Comparison of ENCODE assay signal across 8 mouse cellular contexts in genomic region chr11:118573569-118573968, GRCm38 (mm10).
DNase-seq lines count a peak whose midpoint lies in the region; ATAC-seq lines count a peak whose summit lies in the region.
"Had no signal": no experiment of that assay in that cellular context is flagged by ENCODE, and none has a peak within 500 bp of the region (broad histone marks: within the 10 kb centered on the region; RNA-seq: fewer than 3 reads in every experiment).

No protein-coding gene starts in this region.

- peaks cover 37% of the 10 kb centered on the region for H3K4me1 ChIP-seq in midbrain, embryonic 10.5 days
- H3K4me1 ChIP-seq in midbrain, embryonic 16.5 days (ENCODE audit: control insufficient read depth, insufficient read depth, low read length) = peaks cover 30% of the 10 kb centered on the region
- no peaks in the 10 kb centered on the region for H3K4me1 ChIP-seq in limb, embryonic 11.5 days (ENCODE audit: control insufficient read depth, insufficient read depth, low read length)

- H3K4me2 ChIP-seq in midbrain, embryonic 16.5 days (ENCODE audit: low read length) = no peak overlapping the region
- H3K4me2 ChIP-seq in limb, embryonic 11.5 days (ENCODE audit: low read depth, severe bottlenecking) = no peak overlapping the region
- H3K4me2 ChIP-seq: midbrain, embryonic 12.5 days had no signal

- no peaks in the 10 kb centered on the region for H3K9me3 ChIP-seq in midbrain, embryonic 10.5 days (replicated peaks)
- no peaks in the 10 kb centered on the region for H3K9me3 ChIP-seq in midbrain, embryonic 16.5 days (replicated peaks; ENCODE audit: control insufficient read depth, low read length, poor library complexity, severe bottlenecking)
- no peaks in the 10 kb centered on the region for H3K9me3 ChIP-seq in limb, embryonic 11.5 days (ENCODE audit: control insufficient read depth, low read length)
- H3K9me3 ChIP-seq: midbrain, embryonic 12.5 days had no signal

- no peak overlapping the region for H3K27ac ChIP-seq in midbrain, embryonic 10.5 days (replicated peaks)
- H3K27ac ChIP-seq in midbrain, embryonic 16.5 days (ENCODE audit: low read length) = no peak overlapping the region
- no peak overlapping the region for H3K27ac ChIP-seq in limb, embryonic 11.5 days (replicated peaks; ENCODE audit: low read depth, low read length)
- H3K27ac ChIP-seq: midbrain, embryonic 12.5 days had no signal

- 2% methylated on average over 3 of the region's 3 CpGs for WGBS in midbrain, embryonic 10.5 days
- WGBS in midbrain, embryonic 16.5 days = 0% methylated on average over 3 of the region's 3 CpGs
- 0% methylated on average over 3 of the region's 3 CpGs for WGBS in limb, embryonic 11.5 days

- H3K36me3 ChIP-seq in midbrain, embryonic 10.5 days = no peaks in the 10 kb centered on the region
- no peaks in the 10 kb centered on the region for H3K36me3 ChIP-seq in midbrain, embryonic 16.5 days (ENCODE audit: control insufficient read depth, insufficient read depth, low read length)
- no peaks in the 10 kb centered on the region for H3K36me3 ChIP-seq in limb, embryonic 11.5 days (ENCODE audit: control insufficient read depth, insufficient read depth, low read length)
- H3K36me3 ChIP-seq: midbrain, embryonic 12.5 days had no signal

- no peak overlapping the region for H3K9ac ChIP-seq in midbrain, embryonic 16.5 days (ENCODE audit: low read depth, low read length)
- no peak overlapping the region for H3K9ac ChIP-seq in limb, embryonic 11.5 days (ENCODE audit: low read length)
- H3K9ac ChIP-seq: midbrain, embryonic 12.5 days had no signal

- DNase-seq in midbrain, embryonic 10.5 days (ENCODE audit: low spot score) = peak; percentile 80
- DNase-seq in ZHBTc4 (ENCODE audit: low read depth, low spot score) = peak; percentile 71
- DNase-seq in cerebellum, postnatal 10 days = peak; percentile 91 to 94
- peak; percentile 49 to 61 for DNase-seq in frontal cortex, postnatal 36 days (ENCODE audit: low spot score in 2 of 2)
- peak; percentile 87 for DNase-seq in limb, embryonic 11.5 days (ENCODE audit: low spot score)
- DNase-seq in retina, postnatal 7 days (ENCODE audit: low read depth, low spot score) = peak; percentile 69

- peaks cover 53% of the 10 kb centered on the region for H3K27me3 ChIP-seq in midbrain, embryonic 10.5 days (ENCODE audit: low read depth, poor library complexity, severe bottlenecking)
- peaks cover 36% of the 10 kb centered on the region for H3K27me3 ChIP-seq in midbrain, embryonic 16.5 days (ENCODE audit: control insufficient read depth, insufficient read depth, low read depth, low read length)
- peaks cover 48% of the 10 kb centered on the region for H3K27me3 ChIP-seq in limb, embryonic 11.5 days (ENCODE audit: control insufficient read depth, insufficient read depth, low read length)

- H3K4me3 ChIP-seq in midbrain, embryonic 10.5 days = no peak overlapping the region
- H3K4me3 ChIP-seq in midbrain, embryonic 16.5 days (ENCODE audit: low read depth, low read length) = no peak overlapping the region
- H3K4me3 ChIP-seq in limb, embryonic 11.5 days (ENCODE audit: low read depth, low read length) = no peak overlapping the region
- H3K4me3 ChIP-seq: midbrain, embryonic 12.5 days had no signal

- ATAC-seq in midbrain, embryonic 16.5 days = no peak
- no peak for ATAC-seq in limb, embryonic 11.5 days (ENCODE audit: insufficient number of reproducible peaks, low FRiP score, low TSS enrichment, low read depth)
